Mouse (Mus musculus) cerebellum, adult 8-10 months (tissue): Measurements from ENCODE around the gene Gpatch3.

Source experiments
- DNase-seq: peaks from one replicate; pipeline ENCODE4 v3.0.0; 2022

Gene Gpatch3

DNA sequence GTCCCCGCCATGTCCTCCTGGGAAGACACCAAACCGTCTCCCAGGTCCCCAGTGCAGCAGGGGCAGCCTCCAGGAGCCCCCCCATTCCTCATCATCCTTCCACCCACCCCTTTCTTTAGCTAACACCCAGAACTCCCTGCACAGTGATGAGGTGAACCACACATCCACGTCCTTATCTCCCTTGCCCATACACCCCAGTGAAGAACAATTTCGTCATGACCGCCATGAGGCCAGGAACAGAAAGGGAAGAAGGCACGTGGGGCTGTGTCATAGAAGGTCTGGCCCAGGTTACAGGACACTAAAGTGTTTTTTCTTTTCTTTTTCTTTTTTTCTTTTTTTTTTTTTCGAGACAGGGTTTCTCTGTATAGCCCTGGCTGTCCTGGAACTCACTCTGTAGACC, 50.3 kb downstream of the Gpatch3 start:
- DNase-seq, result no peak

DNA sequence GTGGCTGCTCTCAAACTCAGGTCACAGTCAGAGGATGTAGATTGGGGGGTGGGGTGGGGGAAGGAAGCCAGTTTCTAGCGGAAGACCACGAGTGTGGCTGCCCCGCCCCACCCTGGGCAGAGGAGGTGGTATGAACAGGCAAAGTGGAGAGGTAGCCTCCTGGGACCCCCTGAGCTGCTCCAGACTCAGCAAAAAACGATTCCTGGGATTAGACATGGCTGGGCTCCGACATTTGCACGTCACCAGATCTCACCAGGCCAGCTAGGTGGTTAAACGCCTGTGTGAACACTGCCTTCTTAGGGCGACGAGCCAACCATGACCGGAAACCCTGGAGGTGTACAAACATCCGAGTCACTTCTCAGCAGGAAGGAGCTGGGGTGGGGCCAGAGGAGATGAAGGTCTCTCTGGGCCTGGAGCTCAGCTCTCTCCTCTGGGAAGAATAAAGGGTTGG, 51.1 kb downstream of the Gpatch3 start:
- DNase-seq, result peak; percentile 42

DNA sequence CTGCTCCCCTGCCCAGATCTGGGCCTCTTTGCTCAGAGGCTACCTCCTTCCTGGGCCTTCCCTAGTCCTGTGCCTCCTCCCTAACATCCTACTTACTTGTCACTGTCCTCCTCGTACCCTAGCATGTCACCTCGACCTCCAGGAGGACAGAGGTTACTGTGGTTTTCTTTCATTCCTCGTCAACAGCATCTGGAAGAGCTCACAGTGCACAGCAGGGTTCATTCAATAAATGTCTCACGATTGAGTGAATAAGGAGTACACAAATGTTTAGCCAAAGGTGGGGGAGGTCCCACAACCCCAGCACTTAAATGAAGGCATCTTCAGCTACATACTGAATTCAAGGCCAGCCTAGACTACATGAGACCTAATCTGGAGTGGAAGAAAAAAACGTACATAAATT, 51.7 kb downstream of the Gpatch3 start:
- DNase-seq, result no peak

DNA sequence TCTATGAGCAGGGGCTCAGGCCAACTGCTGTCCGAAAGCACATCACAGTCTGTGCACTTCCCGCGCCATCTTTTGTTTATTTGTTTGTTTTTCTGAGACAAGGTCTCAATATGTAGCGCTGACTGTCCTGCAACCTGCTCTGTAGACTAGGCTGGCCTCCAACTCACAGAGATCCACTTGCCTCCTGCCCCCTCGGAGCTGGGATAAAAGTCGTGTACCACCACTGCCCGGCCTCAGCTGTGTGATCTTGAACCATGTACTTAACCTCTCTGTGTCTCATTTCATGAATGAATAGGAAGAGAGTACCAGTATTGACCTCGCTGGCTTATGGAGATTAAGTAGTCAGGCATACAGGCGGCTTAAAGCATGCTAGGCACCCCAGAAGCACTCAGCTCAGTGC, 52.1 kb downstream of the Gpatch3 start:
- DNase-seq, result no peak

DNA sequence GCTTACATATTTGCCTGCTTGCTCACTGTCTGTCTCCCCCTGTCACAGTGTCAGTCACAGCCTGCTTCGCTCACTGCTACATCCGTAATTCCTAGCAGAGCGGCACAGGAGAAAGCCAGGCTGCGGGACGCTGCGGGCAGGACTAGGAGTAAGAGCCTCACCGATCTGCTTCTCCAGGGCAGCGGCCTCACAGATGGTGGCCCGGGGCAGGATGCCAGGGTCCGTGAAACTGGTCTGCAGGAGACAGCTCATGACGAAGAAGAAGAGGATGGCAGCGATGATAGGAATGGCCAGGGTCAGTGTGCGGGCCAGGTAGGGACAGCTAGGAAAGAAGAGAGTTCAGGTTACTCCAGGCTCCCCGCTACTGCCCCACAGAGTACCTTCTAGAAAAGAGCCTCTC, 52.5 kb downstream of the Gpatch3 start:
- peak; percentile 79 for DNase-seq

DNA sequence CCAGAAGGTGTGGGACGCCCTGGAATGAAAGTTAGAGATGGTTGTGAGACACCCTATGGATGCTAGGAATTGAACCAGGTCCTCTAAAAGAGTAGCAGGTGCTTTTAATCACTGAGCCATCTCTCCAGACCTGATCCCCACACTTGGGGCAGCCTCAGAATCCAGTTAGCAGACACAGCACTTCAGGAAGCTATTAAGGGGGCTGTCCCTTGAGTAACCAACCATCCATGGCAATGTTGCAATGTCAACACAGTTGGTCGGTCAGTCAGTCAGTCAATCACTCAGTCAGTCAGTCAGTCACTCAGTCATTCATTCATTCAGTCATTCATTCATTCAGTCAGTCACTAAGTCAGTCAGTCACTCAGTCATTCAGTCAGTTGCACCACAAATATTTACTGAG, 54.0 kb downstream of the Gpatch3 start:
- DNase-seq, result no peak

DNA sequence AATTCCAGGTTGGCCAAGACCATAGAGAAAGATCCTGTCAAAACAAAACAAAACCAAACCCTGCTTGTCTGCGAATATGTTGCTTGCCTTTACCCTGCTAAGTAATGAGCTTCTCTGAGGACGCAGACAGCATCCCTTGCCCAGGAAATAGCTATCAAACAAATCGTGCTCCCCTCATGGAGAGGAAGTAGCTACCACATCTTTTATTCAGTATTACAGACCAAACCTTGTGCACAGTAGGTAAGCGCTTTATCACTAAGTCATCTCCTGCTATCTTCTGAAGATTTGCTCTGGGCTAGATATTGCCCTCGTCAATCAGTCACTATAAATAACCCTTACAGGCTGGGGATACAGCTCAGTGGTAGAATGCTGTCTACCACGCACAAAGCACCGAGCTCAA, 54.6 kb downstream of the Gpatch3 start:
- no peak for DNase-seq

DNA sequence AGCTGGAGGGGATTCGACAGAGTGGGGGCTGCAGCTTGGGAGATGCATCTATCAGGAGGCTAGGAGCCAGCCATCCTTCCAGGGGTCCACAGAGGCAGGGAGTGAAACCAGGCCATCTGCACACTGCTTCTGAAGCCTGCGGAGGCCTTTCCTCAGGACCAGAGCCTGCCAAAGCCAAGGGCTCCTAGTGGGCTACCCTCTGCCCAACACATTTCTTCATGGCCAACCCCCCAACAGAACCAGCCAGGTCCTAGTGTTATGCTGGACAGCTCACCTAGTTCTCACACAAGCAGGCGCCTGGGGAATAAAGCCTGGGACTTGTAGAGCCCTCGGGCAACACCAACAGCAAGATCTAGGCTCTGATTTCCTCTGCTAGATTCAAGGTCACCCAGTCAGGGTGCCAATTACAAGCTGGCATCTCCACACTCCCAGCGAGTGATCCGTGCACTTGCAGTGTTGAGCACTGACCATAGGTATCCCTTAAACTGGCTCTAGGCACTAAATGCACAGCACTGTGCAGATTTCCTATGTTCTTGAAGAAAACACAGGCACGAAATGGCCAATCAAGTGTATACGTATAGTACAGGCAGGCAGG, 55.9 kb downstream of the Gpatch3 start:
- peak; percentile 50 for DNase-seq

DNA sequence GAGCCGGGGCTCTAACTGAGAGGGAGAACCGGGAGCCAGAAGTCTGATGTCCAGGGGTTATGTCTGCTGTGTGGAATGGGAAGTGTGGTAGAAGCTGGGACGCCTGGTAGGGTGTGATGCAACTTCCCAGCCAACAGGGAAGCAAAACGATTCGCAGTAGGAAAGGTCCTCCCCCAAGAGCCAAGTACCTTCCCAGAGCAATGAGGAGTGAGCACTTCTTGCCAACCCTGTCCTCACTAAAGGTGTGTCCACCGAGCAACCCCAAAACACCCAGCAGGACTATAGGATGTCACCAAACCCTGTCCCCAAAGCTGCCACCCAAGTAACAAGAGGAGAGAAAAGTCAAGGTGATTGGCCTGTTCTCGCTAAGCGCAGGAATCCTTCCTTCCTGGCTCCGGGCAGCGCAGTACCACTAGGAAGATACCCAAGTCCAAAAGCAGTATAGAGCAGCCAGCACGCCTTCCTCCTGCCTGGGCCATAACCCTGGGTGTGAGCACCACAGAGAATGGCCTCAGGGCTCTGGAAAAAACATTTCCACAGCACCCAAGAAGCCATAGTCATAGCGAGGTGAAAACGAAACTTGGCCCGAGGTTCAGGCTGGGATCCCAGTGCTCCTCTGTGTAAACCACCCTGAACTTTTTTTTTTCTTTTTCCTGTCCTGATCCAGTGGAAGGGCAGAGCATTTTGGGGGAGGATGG, 56.7 kb downstream of the Gpatch3 start:
- DNase-seq, result no peak

DNA sequence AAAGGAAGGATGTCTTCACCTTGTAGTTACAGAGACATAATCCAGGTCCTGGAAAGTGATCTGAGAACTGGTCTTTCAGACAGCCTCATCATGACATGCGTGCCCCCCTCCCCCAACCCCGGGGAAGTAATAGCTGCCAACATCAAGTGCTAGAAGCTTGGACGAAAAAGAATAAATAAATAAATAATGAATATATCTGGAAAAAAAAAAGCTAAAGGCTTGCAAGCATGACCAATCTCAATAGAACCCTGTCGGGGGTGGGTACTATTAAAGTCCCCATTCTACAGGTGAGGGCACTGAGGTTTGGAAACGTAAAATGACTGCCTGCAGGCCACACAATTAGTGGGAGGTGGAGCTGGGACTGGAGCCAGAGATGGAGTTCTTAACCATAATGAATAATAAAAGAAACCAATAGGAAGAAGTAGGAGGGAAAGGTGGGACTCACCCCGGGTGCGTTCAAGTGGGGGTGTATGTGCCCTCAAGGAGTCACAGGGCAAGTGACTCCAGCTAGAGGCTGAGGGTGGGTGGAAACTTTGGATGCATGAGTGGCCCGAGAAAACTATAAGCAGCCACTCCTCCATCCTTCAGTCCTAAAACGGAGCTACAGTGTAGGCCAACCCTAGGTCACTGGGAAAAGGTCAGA, 57.3 kb downstream of the Gpatch3 start:
- peak; percentile 46 for DNase-seq

DNA sequence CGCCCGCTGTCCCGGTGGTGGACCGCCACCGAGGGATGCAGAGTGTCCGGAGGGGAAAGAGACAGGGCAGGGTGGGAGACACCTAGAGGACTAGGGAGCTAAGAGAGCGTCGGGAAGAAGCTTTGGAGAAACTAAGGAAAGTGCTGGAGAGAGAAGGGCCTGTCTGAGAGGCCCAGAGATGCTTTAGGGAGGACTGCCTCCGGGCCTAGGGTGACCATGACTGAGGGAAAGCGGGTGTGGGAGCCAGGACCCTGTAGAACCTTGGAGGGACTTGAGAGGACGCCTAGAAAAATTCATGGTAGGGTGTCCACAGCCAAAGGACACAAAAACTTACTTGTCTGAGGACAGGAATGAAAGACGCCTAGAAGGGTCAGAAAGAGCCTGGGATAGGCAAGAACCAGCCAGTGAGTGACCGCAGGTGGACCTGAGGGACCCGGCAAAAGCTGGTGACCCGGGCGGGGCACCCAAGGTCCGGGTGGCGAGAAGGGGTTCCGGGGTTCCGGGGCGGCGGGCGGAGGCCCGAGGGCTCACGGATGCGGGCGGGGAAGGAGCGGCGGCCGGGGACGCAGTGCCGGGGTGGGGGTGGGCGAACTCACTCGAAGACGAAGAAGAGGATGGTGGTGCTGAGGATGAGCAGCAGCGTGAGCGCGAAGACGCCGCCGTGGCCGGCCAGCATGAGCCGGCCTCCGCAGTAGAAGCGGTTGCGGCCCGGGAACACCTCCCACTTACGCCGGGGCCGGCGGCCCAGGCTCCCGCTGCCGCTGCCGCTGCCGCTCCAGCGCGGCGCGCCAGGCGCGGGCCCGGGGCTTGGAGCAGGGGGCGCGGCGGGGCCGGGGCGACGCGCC, 58.2 kb downstream of the Gpatch3 start:
- DNase-seq, result peak; percentile 58

DNA sequence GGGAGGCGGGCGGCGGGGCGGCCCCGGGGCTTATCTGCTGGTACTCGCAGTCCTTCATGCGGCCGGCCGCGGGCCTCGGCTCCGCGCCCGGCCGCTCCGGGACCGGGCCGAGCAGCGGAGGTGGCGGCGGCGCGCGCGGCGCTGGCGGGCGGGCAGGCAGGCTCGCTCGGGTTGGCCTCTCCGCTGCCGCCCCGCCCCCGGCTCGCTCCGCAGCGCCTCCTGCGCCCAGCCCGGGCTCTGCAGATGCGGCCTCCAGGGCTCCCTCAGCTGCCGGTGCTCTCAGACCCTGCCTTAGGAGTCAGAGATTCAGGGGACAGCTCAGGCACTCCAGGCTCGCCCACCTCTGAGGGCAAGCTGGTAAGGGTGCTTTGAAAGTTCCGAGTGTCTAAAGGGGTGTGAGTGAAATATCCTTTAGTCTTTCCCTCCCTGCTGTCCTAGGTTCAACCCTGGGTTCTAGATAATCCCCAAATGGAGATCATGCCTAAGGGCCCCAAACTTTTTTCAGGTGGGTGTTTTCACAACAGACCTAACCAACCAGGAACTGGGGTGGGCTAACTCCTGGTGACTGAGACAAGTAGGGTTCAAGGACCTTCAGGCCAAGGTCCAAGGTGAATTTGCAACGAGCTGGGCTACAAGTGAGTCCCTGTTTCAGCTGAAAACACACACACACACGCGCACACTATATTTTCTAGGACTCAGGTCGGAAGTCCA, 58.9 kb downstream of the Gpatch3 start:
- peak; percentile 89 for DNase-seq
